Mouse (Mus musculus): ENCODE results near the gene Golm1. TPM values are rescaled to one million over a fixed set of nuclear protein-coding genes. Genes with fewer than 3 reads are reported as not detected.
A peak's percentile ranks its signal among the peaks of the same experiment; 100 is the strongest.

The Golm1 gene
- polyA plus RNA-seq, 1 experiment from 2014 or later = 76.4 TPM

- no peak for ATAC-seq
- Histone ChIP-seq H3K36me3 (ENCODE audit: poor library complexity, severe bottlenecking) (no peaks in the 10 kb centered on the region), H3K4me1 (no peaks in the 10 kb centered on the region), H3K4me3 (no peak within 1 kb of the TSS), H3K27me3 (no peaks in the 10 kb centered on the region), H3K4me2 (no peak within 1 kb of the TSS), H3K9me3 (replicated peaks) (no peaks in the 10 kb centered on the region), H3K9ac (no peak within 1 kb of the TSS), H3K27ac (no peak within 1 kb of the TSS)
- WGBS = 88% methylated on average over 3 of the region's 3 CpGs
Measured at GRCm38 (mm10) chr13:59694008-59694407, 18.4 kb upstream of the Golm1 start, which contains the start of gene 4921517D22Rik. Gene 4921517D22Rik, minus strand, starts transcription at chr13:59694108.

- Histone ChIP-seq H3K9ac (no peak overlapping the region), H3K9me3 (replicated peaks) (no peaks in the 10 kb centered on the region), H3K27ac (no peak overlapping the region), H3K4me1 (no peaks in the 10 kb centered on the region), H3K36me3 (ENCODE audit: poor library complexity, severe bottlenecking) (no peaks in the 10 kb centered on the region), H3K4me3 (no peak overlapping the region), H3K4me2 (no peak overlapping the region), H3K27me3 (no peaks in the 10 kb centered on the region)
- 43% methylated on average over 10 of the region's 10 CpGs for WGBS
- no peak for ATAC-seq
Measured at GRCm38 (mm10) chr13:59691478-59691877, 15.9 kb upstream of the Golm1 start.

GRCm38 (mm10) chr13:59690576-59690975 is 15.0 kb upstream of the Golm1 start:
- Histone ChIP-seq H3K9ac (no peak overlapping the region), H3K4me1 (no peaks in the 10 kb centered on the region), H3K9me3 (replicated peaks) (no peaks in the 10 kb centered on the region), H3K4me3 (no peak overlapping the region), H3K4me2 (no peak overlapping the region), H3K27ac (no peak overlapping the region), H3K27me3 (no peaks in the 10 kb centered on the region), H3K36me3 (ENCODE audit: poor library complexity, severe bottlenecking) (no peaks in the 10 kb centered on the region)
- no peak for ATAC-seq
- 85% methylated on average over 7 of the region's 7 CpGs for WGBS

- WGBS = 90% methylated on average over 3 of the region's 3 CpGs
- Histone ChIP-seq H3K27me3 (no peaks in the 10 kb centered on the region), H3K27ac (no peak overlapping the region), H3K9ac (no peak overlapping the region), H3K4me1 (no peaks in the 10 kb centered on the region), H3K4me3 (no peak overlapping the region), H3K9me3 (replicated peaks) (no peaks in the 10 kb centered on the region), H3K36me3 (ENCODE audit: poor library complexity, severe bottlenecking) (no peaks in the 10 kb centered on the region), H3K4me2 (no peak overlapping the region)
- ATAC-seq = no peak
Measured at GRCm38 (mm10) chr13:59689843-59690242, 14.2 kb upstream of the Golm1 start.

- Histone ChIP-seq H3K36me3 (ENCODE audit: poor library complexity, severe bottlenecking) (no peaks in the 10 kb centered on the region), H3K4me1 (no peaks in the 10 kb centered on the region), H3K9ac (no peak overlapping the region), H3K9me3 (replicated peaks) (no peaks in the 10 kb centered on the region), H3K4me2 (no peak overlapping the region), H3K4me3 (no peak overlapping the region), H3K27me3 (no peaks in the 10 kb centered on the region), H3K27ac (no peak overlapping the region)
- 93% methylated on average over 9 of the region's 9 CpGs for WGBS
- no peak for ATAC-seq
Measured at GRCm38 (mm10) chr13:59689313-59689712, 13.7 kb upstream of the Golm1 start.

GRCm38 (mm10) chr13:59688338-59688770 is 12.7 kb upstream of the Golm1 start:
- Histone ChIP-seq H3K9me3 (replicated peaks) (no peaks in the 10 kb centered on the region), H3K4me2 (no peak overlapping the region), H3K27me3 (no peaks in the 10 kb centered on the region), H3K27ac (no peak overlapping the region), H3K4me3 (no peak overlapping the region), H3K36me3 (ENCODE audit: poor library complexity, severe bottlenecking) (no peaks in the 10 kb centered on the region), H3K9ac (no peak overlapping the region), H3K4me1 (no peaks in the 10 kb centered on the region)
- WGBS = 77% methylated on average over 13 of the region's 13 CpGs
- no peak for ATAC-seq

- Histone ChIP-seq H3K27ac (no peak overlapping the region), H3K4me3 (no peak overlapping the region), H3K9me3 (replicated peaks) (no peaks in the 10 kb centered on the region), H3K4me1 (no peaks in the 10 kb centered on the region), H3K9ac (no peak overlapping the region), H3K27me3 (no peaks in the 10 kb centered on the region), H3K4me2 (no peak overlapping the region), H3K36me3 (ENCODE audit: poor library complexity, severe bottlenecking) (no peaks in the 10 kb centered on the region)
- 92% methylated on average over 3 of the region's 3 CpGs for WGBS
- no peak for ATAC-seq
Measured at GRCm38 (mm10) chr13:59685236-59685635, 9.6 kb upstream of the Golm1 start.

GRCm38 (mm10) chr13:59682629-59683028 is 7.0 kb upstream of the Golm1 start:
- no peaks in the 10 kb centered on the region for H3K36me3 ChIP-seq (ENCODE audit: poor library complexity, severe bottlenecking)
- 40% methylated on average over 7 of the region's 7 CpGs for WGBS
- H3K27me3 ChIP-seq = no peaks in the 10 kb centered on the region
- no peak overlapping the region for H3K9ac ChIP-seq
- H3K27ac ChIP-seq = no peak overlapping the region
- no peaks in the 10 kb centered on the region for H3K4me1 ChIP-seq
- no peaks in the 10 kb centered on the region for H3K9me3 ChIP-seq (replicated peaks)
- no peak overlapping the region for H3K4me2 ChIP-seq
- no peak for ATAC-seq
- H3K4me3 ChIP-seq = no peak overlapping the region

- no peak for ATAC-seq
- 79% methylated on average over 4 of the region's 4 CpGs for WGBS
Measured at GRCm38 (mm10) chr13:59679908-59680307, 4.3 kb upstream of the Golm1 start.

GRCm38 (mm10) chr13:59679306-59679705 is 3.7 kb upstream of the Golm1 start:
- WGBS = 62% methylated on average over 4 of the region's 4 CpGs
- Histone ChIP-seq H3K27ac (no peak overlapping the region), H3K9ac (no peak overlapping the region), H3K4me3 (no peak overlapping the region), H3K4me1 (peaks cover 2% of the 10 kb centered on the region), H3K27me3 (no peaks in the 10 kb centered on the region), H3K9me3 (replicated peaks) (no peaks in the 10 kb centered on the region), H3K36me3 (ENCODE audit: poor library complexity, severe bottlenecking) (no peaks in the 10 kb centered on the region), H3K4me2 (no peak overlapping the region)
- no peak for ATAC-seq

More at GRCm38 (mm10) chr13:59679908-59680307, 4.3 kb upstream of the Golm1 start:
- no peaks in the 10 kb centered on the region for H3K9me3 ChIP-seq (replicated peaks)
- no peaks in the 10 kb centered on the region for H3K27me3 ChIP-seq
- H3K36me3 ChIP-seq (ENCODE audit: poor library complexity, severe bottlenecking) = no peaks in the 10 kb centered on the region
- no peak overlapping the region for H3K4me3 ChIP-seq
- H3K9ac ChIP-seq = no peak overlapping the region
- H3K4me2 ChIP-seq = no peak overlapping the region
- no peak overlapping the region for H3K27ac ChIP-seq
- H3K4me1 ChIP-seq = no peaks in the 10 kb centered on the region

GRCm38 (mm10) chr13:59676316-59677229 is 962 bp upstream of the Golm1 start:
- ATAC-seq = no peak
- Histone ChIP-seq H3K27ac (no peak overlapping the region), H3K27me3 (no peaks in the 10 kb centered on the region), H3K9me3 (replicated peaks) (no peaks in the 10 kb centered on the region), H3K4me1 (peaks cover 22% of the 10 kb centered on the region), H3K4me2 (peak overlapping the region; percentile 82; the same call in 1 of the 2 replicates), H3K4me3 (no peak overlapping the region), H3K36me3 (ENCODE audit: poor library complexity, severe bottlenecking) (no peaks in the 10 kb centered on the region), H3K9ac (no peak overlapping the region)
- WGBS = 82% methylated on average over 12 of the region's 12 CpGs

- no peak for ATAC-seq
- whole genome bisulfite sequencing = 1% methylated on average over 13 of the region's 13 CpGs
Measured at GRCm38 (mm10) chr13:59674761-59675150, 855 bp downstream of the Golm1 start.

More at GRCm38 (mm10) chr13:59674761-59675150, 855 bp downstream of the Golm1 start:
- Histone ChIP-seq H3K9me3 (replicated peaks) (no peaks in the 10 kb centered on the region), H3K4me1 (peaks cover 30% of the 10 kb centered on the region), H3K36me3 (ENCODE audit: poor library complexity, severe bottlenecking) (no peaks in the 10 kb centered on the region), H3K27ac (peak overlapping the region; percentile 86), H3K27me3 (no peaks in the 10 kb centered on the region), H3K4me3 (peak overlapping the region; percentile 83), H3K4me2 (peak overlapping the region; percentile 82), H3K9ac (peak overlapping the region; percentile 92)

Measured in forebrain, embryonic 13.5 days (tissue).